ENCODE assay signal across 20 mouse cellular contexts in genomic region chr10:116577181-116577580, GRCm38 (mm10). TPM values are rescaled to one million over a fixed set of nuclear protein-coding genes. Genes with fewer than 3 reads are reported as not detected.
DNase-seq lines count a peak whose midpoint lies in the region; ATAC-seq and TF ChIP-seq lines count a peak whose summit lies in the region.
"Had no signal": no experiment of that assay in that cellular context is flagged by ENCODE, and none has a peak within 500 bp of the region (broad histone marks: within the 10 kb centered on the region; RNA-seq: fewer than 3 reads in every experiment).

No protein-coding gene starts in this region.

- no peak for TF ChIP-seq EP300 in heart, adult 2 months (IDR thresholded peaks at IDR 0.05; ENCODE audit: insufficient read depth, low read depth, low read length)
- no peak for TF ChIP-seq EP300 in lung, postnatal 0 days (IDR thresholded peaks at IDR 0.05)

- peak; percentile 19; the same call in 1 of the 2 replicates for TF ChIP-seq CTCF in heart, adult 2 months (IDR thresholded peaks at IDR 0.05)
- peak; percentile 43 for TF ChIP-seq CTCF in lung, postnatal 0 days (IDR thresholded peaks at IDR 0.05)
- no peak for TF ChIP-seq CTCF in lung, adult 2 months (IDR thresholded peaks at IDR 0.05; ENCODE audit: insufficient read depth, low read length)

- no peak overlapping the region for H3K4me2 ChIP-seq in lung, postnatal 0 days (replicated peaks; ENCODE audit: low read depth, low read length)
- H3K4me2 ChIP-seq: hindbrain, embryonic 12.5 days; intestine, embryonic 15.5 days; limb, embryonic 15.5 days; lung, embryonic 15.5 days; neural tube, embryonic 13.5 days had no signal

- WGBS in heart, adult 2 months: 82% methylated on average over 3 of the region's 3 CpGs
- 80% methylated on average over 3 of the region's 3 CpGs for WGBS in lung, postnatal 0 days
- WGBS in lung, adult 2 months: 82% methylated on average over 3 of the region's 3 CpGs

- H3K9me3 ChIP-seq in lung, postnatal 0 days (ENCODE audit: low read length): no peaks in the 10 kb centered on the region
- H3K9me3 ChIP-seq: hindbrain, embryonic 12.5 days; intestine, embryonic 15.5 days; limb, embryonic 15.5 days; lung, embryonic 15.5 days; neural tube, embryonic 13.5 days had no signal

- TF ChIP-seq POLR2A in heart, adult 2 months (IDR thresholded peaks at IDR 0.05; ENCODE audit: insufficient read depth, low read depth, low read length): no peak
- no peak for TF ChIP-seq POLR2A in lung, adult 2 months (IDR thresholded peaks at IDR 0.05; ENCODE audit: borderline replicate concordance, extremely low read depth, low read depth, low read length)

- no peak overlapping the region for H3K27ac ChIP-seq in heart, adult 2 months
- H3K27ac ChIP-seq in lung, postnatal 0 days (ENCODE audit: low read length): no peak overlapping the region
- H3K27ac ChIP-seq: hindbrain, embryonic 12.5 days; intestine, embryonic 15.5 days; limb, embryonic 15.5 days; lung, embryonic 15.5 days; neural tube, embryonic 13.5 days had no signal

- H3K79me2 ChIP-seq in heart, adult 2 months (replicated peaks; ENCODE audit: control insufficient read depth, insufficient read depth, low read length): peaks cover 5% of the 10 kb centered on the region

- DNase-seq in heart, adult 2 months: no peak
- DNase-seq in heart, adult 8-10 months (ENCODE audit: low spot score): no peak
- DNase-seq in lung, postnatal 0 days (ENCODE audit: low spot score): no peak
- DNase-seq in lung, postnatal 25 days (ENCODE audit: low spot score): no peak
- DNase-seq in R1 (ENCODE audit: low read depth, low spot score): peak; percentile 51
- DNase-seq in lung, adult 2 months: no peak
- DNase-seq in urinary bladder, postnatal 36 days (ENCODE audit: low spot score in 2 of 2): no peak
- DNase-seq: adrenal gland, postnatal 25 days; cerebellum, adult 8-10 months; heart, adult 11 months; kidney, postnatal 10 days; right cerebral cortex, postnatal 14 days; thymus, postnatal 25 days had no signal

- peaks cover 2% of the 10 kb centered on the region for H3K4me1 ChIP-seq in heart, adult 2 months (ENCODE audit: control insufficient read depth, insufficient read depth, low read length)
- H3K4me1 ChIP-seq in lung, postnatal 0 days (ENCODE audit: insufficient read depth, low read depth, low read length): no peaks in the 10 kb centered on the region
- H3K4me1 ChIP-seq in lung, adult 2 months (ENCODE audit: control insufficient read depth, insufficient read depth, low read length): peaks cover 2% of the 10 kb centered on the region
- H3K4me1 ChIP-seq: intestine, embryonic 15.5 days; limb, embryonic 15.5 days had no signal

- intact Hi-C loops in heart, adult 2 months (cut with DNase I): no loop called here

- H3K9ac ChIP-seq in heart, adult 2 months (ENCODE audit: low read depth, low read length): no peak overlapping the region
- H3K9ac ChIP-seq in lung, postnatal 0 days (replicated peaks; ENCODE audit: low read depth): no peak overlapping the region
- H3K9ac ChIP-seq: hindbrain, embryonic 12.5 days; intestine, embryonic 15.5 days; limb, embryonic 15.5 days; lung, embryonic 15.5 days; neural tube, embryonic 13.5 days had no signal

- H3K36me3 ChIP-seq in heart, adult 2 months (ENCODE audit: control insufficient read depth, insufficient read depth, low read length): peaks cover 7% of the 10 kb centered on the region
- no peaks in the 10 kb centered on the region for H3K36me3 ChIP-seq in lung, postnatal 0 days (ENCODE audit: insufficient read depth, low read length)
- H3K36me3 ChIP-seq: hindbrain, embryonic 12.5 days; intestine, embryonic 15.5 days; limb, embryonic 15.5 days; lung, embryonic 15.5 days; neural tube, embryonic 13.5 days had no signal

- H3K27me3 ChIP-seq in heart, adult 2 months (ENCODE audit: control insufficient read depth, insufficient read depth, low read length): no peaks in the 10 kb centered on the region
- H3K27me3 ChIP-seq in lung, postnatal 0 days (replicated peaks; ENCODE audit: insufficient read depth, low read length): no peaks in the 10 kb centered on the region
- H3K27me3 ChIP-seq: hindbrain, embryonic 12.5 days; intestine, embryonic 15.5 days; limb, embryonic 15.5 days; lung, embryonic 15.5 days; neural tube, embryonic 13.5 days had no signal

- ATAC-seq in lung, postnatal 0 days: no peak
- ATAC-seq: activated CD4-positive, CD25-positive, alpha-beta regulatory T cell, adult 4 months; forebrain, embryonic 16.5 days; intestine, embryonic 15.5 days had no signal

- no peak overlapping the region for H3K4me3 ChIP-seq in heart, adult 2 months
- no peak overlapping the region for H3K4me3 ChIP-seq in lung, postnatal 0 days (ENCODE audit: low read depth, low read length)
- no peak overlapping the region for H3K4me3 ChIP-seq in lung, adult 2 months (replicated peaks; ENCODE audit: extremely low read depth, low read depth, low read length)
- H3K4me3 ChIP-seq: hindbrain, embryonic 12.5 days; intestine, embryonic 15.5 days; limb, embryonic 15.5 days; lung, embryonic 15.5 days; neural tube, embryonic 13.5 days had no signal

RNA-seq across cellular contexts. Expression of gene Cnot2, which starts 4.1 kb away (rescaled TPM):
- total RNA-seq in heart, adult 2 months (2021): 10 to 100 TPM; 35.1 to 38.3 TPM
- polyA plus RNA-seq in heart, adult 2 months (2012; rRNA removed): 19.4 and 34.4 TPM in 2 replicates
- 10 to 100 TPM; 30.3 to 38.1 (median 35.3) TPM for total RNA-seq in heart, adult 8-10 months (2022)
- 47.3 and 55.7 TPM in 2 replicates for polyA plus RNA-seq in lung, postnatal 0 days (2015; fragmentation: Nextera tagmentation; extraction: Ambion mirVana)
- 18.6 and 30.9 TPM in 2 replicates for polyA plus RNA-seq in lung, adult 2 months (2012; rRNA removed)
